Mouse (Mus musculus) ES-Bruce4 (cell line): ENCODE measurements around the gene Krtap3-2.

Source experiments
- CTCF ChIP-seq: IDR thresholded peaks from one replicate; pipeline ENCODE4 v1.8.1; 2011; ENCODE audit warnings: low read depth, low read length
- POLR2A ChIP-seq: IDR thresholded peaks from one replicate; pipeline ENCODE4 v1.8.1; 2011; ENCODE audit warnings: low read length; ENCODE audit not compliant: insufficient read depth

DNA sequence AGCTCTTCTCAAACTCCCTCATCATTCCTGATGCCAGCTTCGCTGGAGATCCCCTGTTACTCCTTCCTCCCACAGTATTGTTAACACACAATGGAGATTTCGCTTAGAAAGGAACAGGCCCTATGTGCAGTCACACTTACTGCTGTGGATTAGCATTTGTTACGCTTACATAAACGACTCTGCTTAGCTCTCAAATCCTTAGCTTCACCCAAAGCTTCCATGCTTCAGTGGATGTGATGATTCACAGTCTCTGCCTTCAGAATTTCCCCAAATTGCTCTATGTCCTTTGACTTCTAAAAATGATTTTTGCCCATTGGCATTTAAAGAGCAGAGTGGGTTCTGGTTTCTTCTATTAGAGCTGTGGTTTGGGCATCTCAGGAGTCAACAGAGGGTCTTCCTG lies 16.5 kb upstream of the Krtap3-2 start:
- no peak for TF ChIP-seq CTCF
- no peak for TF ChIP-seq POLR2A
